Mouse (Mus musculus) testis, adult 2 months (tissue): ENCODE results near the gene Phactr3.

Experiments
- CTCF ChIP-seq: fragments of 200-500 bp; IDR thresholded peaks from 2 replicates; pipeline ENCODE4 v1.5.1; 2012; ENCODE audit warnings: low read depth, mild to moderate bottlenecking, inconsistent platforms, low read length, moderate library complexity; ENCODE audit not compliant: control insufficient read depth, insufficient read depth, insufficient replicate concordance
- POLR2A ChIP-seq: fragments of 200-500 bp; IDR thresholded peaks from 2 replicates; pipeline ENCODE4 v1.6.1; 2012; ENCODE audit warnings: low read depth, mild to moderate bottlenecking, inconsistent platforms, low read length, moderate library complexity; ENCODE audit not compliant: control insufficient read depth

- TF ChIP-seq CTCF: no peak
- no peak for TF ChIP-seq POLR2A
Measured at GRCm38 (mm10) chr2:178321271-178321670, 202.5 kb downstream of the Phactr3 start.
